Mouse (Mus musculus) ES-E14 (cell line): ENCODE measurements at regions not wholly inside any gene's neighbourhood (a gene's known extent, or its start where the extent isn't known, plus 50 kb on each side); places are given as distances from the start of the nearest gene placed in this dataset.
"Not testable (repeated sequence)": the region's sequence is repeated elsewhere in the genome, so short reads cannot be mapped to it uniquely, and the experiment has no call there.

Experiments used
- CHD2 ChIP-seq: IDR thresholded peaks from 2 replicates; pipeline ENCODE4 v1.6.1; 2014; ENCODE audit warnings: mild to moderate bottlenecking, low read depth, low read length, inconsistent platforms
- HCFC1 ChIP-seq: IDR thresholded peaks from 2 replicates; pipeline ENCODE4 v1.6.1; 2012; ENCODE audit warnings: low read length, inconsistent platforms, borderline replicate concordance; ENCODE audit not compliant: insufficient read depth
- ZC3H11A ChIP-seq: IDR thresholded peaks from 2 replicates; pipeline ENCODE4 v1.6.1; 2012; ENCODE audit warnings: low read depth, mild to moderate bottlenecking, inconsistent platforms, low read length, borderline replicate concordance
- ZNF384 ChIP-seq: IDR thresholded peaks from 2 replicates; pipeline ENCODE4 v1.6.1; 2012; ENCODE audit warnings: low read depth, low read length, inconsistent platforms

- TF ChIP-seq ZC3H11A, ZNF384, CHD2, HCFC1: not testable (repeated sequence)
Observed at GRCm38 (mm10) chr3:49585962-49586361, 171.2 kb downstream of the Pcdh18 start.
